Mouse (Mus musculus): ENCODE measurements around the gene Fgfr2. TPM values are rescaled to one million over a fixed set of nuclear protein-coding genes. Genes with fewer than 3 reads are reported as not detected.

Fgfr2 gene
- polyA plus RNA-seq, 1 experiment from 2014 or later = 18.5 TPM

GRCm38 (mm10) chr7:132624161-132624560, 499.0 kb downstream of the Fgfr2 start:
- no peak overlapping the region for H3K4me2 ChIP-seq

GRCm38 (mm10) chr7:132619975-132620918, 502.9 kb downstream of the Fgfr2 start:
- Histone ChIP-seq H3K27ac (no peak overlapping the region), H3K4me2 (no peak overlapping the region), H3K4me3 (no peak overlapping the region), H3K36me3 (no peaks in the 10 kb centered on the region), H3K9me3 (replicated peaks) (no peaks in the 10 kb centered on the region), H3K27me3 (replicated peaks) (no peaks in the 10 kb centered on the region; the same call in 1 of the 2 replicates), H3K4me1 (0 out of 2 replicates have a peak, but pooled peaks cover 4% of the 10 kb centered on the region), H3K9ac (no peak overlapping the region)
- ATAC-seq = no peak
- WGBS (ENCODE audit: insufficient replicate concordance) = 72% methylated on average over 15 of the region's 15 CpGs

More at GRCm38 (mm10) chr7:132624161-132624560, 499.0 kb downstream of the Fgfr2 start:
- H3K4me3 ChIP-seq = no peak overlapping the region
- no peaks in the 10 kb centered on the region for H3K36me3 ChIP-seq
- no peaks in the 10 kb centered on the region for H3K4me1 ChIP-seq
- ATAC-seq = no peak
- WGBS (ENCODE audit: insufficient replicate concordance) = 70% methylated on average over 10 of the region's 10 CpGs
- no peaks in the 10 kb centered on the region for H3K9me3 ChIP-seq (replicated peaks)
- H3K9ac ChIP-seq = no peak overlapping the region
- H3K27ac ChIP-seq = no peak overlapping the region
- H3K27me3 ChIP-seq (replicated peaks) = peaks cover 4% of the 10 kb centered on the region; the same call in 1 of the 2 replicates

- Histone ChIP-seq H3K4me2 (no peak overlapping the region), H3K9me3 (replicated peaks) (no peaks in the 10 kb centered on the region), H3K27me3 (replicated peaks) (no peaks in the 10 kb centered on the region; the same call in 1 of the 2 replicates), H3K9ac (no peak overlapping the region), H3K36me3 (no peaks in the 10 kb centered on the region), H3K4me1 (0 out of 2 replicates have a peak, but pooled peaks cover 6% of the 10 kb centered on the region), H3K4me3 (no peak overlapping the region), H3K27ac (no peak overlapping the region)
- no peak for ATAC-seq
- WGBS (ENCODE audit: insufficient replicate concordance) = 71% methylated on average over 8 of the region's 8 CpGs
These were observed 503.6 kb downstream of the Fgfr2 start for GRCm38 (mm10) chr7:132619549-132619948.

GRCm38 (mm10) chr7:132617021-132617564, 506.1 kb downstream of the Fgfr2 start:
- Histone ChIP-seq H3K4me2 (no peak overlapping the region), H3K4me3 (no peak overlapping the region), H3K4me1 (peaks cover 16% of the 10 kb centered on the region; the same call in 1 of the 2 replicates), H3K9me3 (replicated peaks) (no peaks in the 10 kb centered on the region), H3K36me3 (no peaks in the 10 kb centered on the region), H3K27me3 (replicated peaks) (no peaks in the 10 kb centered on the region), H3K9ac (no peak overlapping the region), H3K27ac (no peak overlapping the region)
- ATAC-seq = no peak
- 68% methylated on average over 5 of the region's 5 CpGs for WGBS (ENCODE audit: insufficient replicate concordance)

- peaks cover 22% of the 10 kb centered on the region for H3K4me1 ChIP-seq
- no peak overlapping the region for H3K4me2 ChIP-seq
- H3K27ac ChIP-seq = no peak overlapping the region
- no peak overlapping the region for H3K9ac ChIP-seq
- H3K27me3 ChIP-seq (replicated peaks) = no peaks in the 10 kb centered on the region
- no peaks in the 10 kb centered on the region for H3K9me3 ChIP-seq (replicated peaks)
- H3K4me3 ChIP-seq = no peak overlapping the region
- 62% methylated on average over 6 of the region's 6 CpGs for WGBS (ENCODE audit: insufficient replicate concordance)
- no peak for ATAC-seq
- no peaks in the 10 kb centered on the region for H3K36me3 ChIP-seq
These were observed 506.8 kb downstream of the Fgfr2 start for GRCm38 (mm10) chr7:132616391-132616790.

- Histone ChIP-seq H3K27ac (no peak overlapping the region), H3K4me3 (no peak overlapping the region), H3K9me3 (replicated peaks) (no peaks in the 10 kb centered on the region), H3K27me3 (replicated peaks) (no peaks in the 10 kb centered on the region), H3K36me3 (no peaks in the 10 kb centered on the region), H3K9ac (no peak overlapping the region), H3K4me1 (peaks cover 33% of the 10 kb centered on the region), H3K4me2 (no peak overlapping the region)
- WGBS (ENCODE audit: insufficient replicate concordance) = 38% methylated on average over 3 of the region's 3 CpGs
- ATAC-seq = no peak
These were observed 507.8 kb downstream of the Fgfr2 start for GRCm38 (mm10) chr7:132615346-132615745.

- H3K27me3 ChIP-seq (replicated peaks) = peaks cover 13% of the 10 kb centered on the region
- no peaks in the 10 kb centered on the region for H3K9me3 ChIP-seq (replicated peaks)
- WGBS (ENCODE audit: insufficient replicate concordance) = 75% methylated on average over 8 of the region's 8 CpGs
- H3K9ac ChIP-seq = no peak overlapping the region
- H3K4me2 ChIP-seq = no peak overlapping the region; the same call in 1 of the 2 replicates
- no peak for ATAC-seq
- no peak overlapping the region for H3K4me3 ChIP-seq
- H3K27ac ChIP-seq = no peak overlapping the region
- H3K4me1 ChIP-seq = peaks cover 40% of the 10 kb centered on the region
- no peaks in the 10 kb centered on the region for H3K36me3 ChIP-seq
These were observed 511.6 kb downstream of the Fgfr2 start for GRCm38 (mm10) chr7:132611530-132611929.

GRCm38 (mm10) chr7:132610468-132611318, 512.5 kb downstream of the Fgfr2 start, which contains the start of gene Lhpp:
Gene Lhpp (plus strand): TSS chr7:132610638.
- Histone ChIP-seq H3K27ac (no peak within 1 kb of the TSS), H3K4me2 (peak within 1 kb of the TSS; percentile 84), H3K4me1 (peaks cover 40% of the 10 kb centered on the region), H3K27me3 (replicated peaks) (peaks cover 21% of the 10 kb centered on the region), H3K9ac (peak within 1 kb of the TSS; percentile 53), H3K4me3 (peak within 1 kb of the TSS; percentile 65), H3K9me3 (replicated peaks) (no peaks in the 10 kb centered on the region), H3K36me3 (no peaks in the 10 kb centered on the region)
- peak; percentile 91 for ATAC-seq
- 7% methylated on average over 44 of the region's 44 CpGs for WGBS (ENCODE audit: insufficient replicate concordance)

GRCm38 (mm10) chr7:132608316-132609020, 514.7 kb downstream of the Fgfr2 start:
- H3K4me3 ChIP-seq = no peak overlapping the region
- WGBS (ENCODE audit: insufficient replicate concordance) = 84% methylated on average over 4 of the region's 4 CpGs
- H3K9ac ChIP-seq = no peak overlapping the region
- ATAC-seq = no peak
- no peak overlapping the region for H3K27ac ChIP-seq
- H3K4me2 ChIP-seq = no peak overlapping the region
- no peaks in the 10 kb centered on the region for H3K36me3 ChIP-seq
- no peaks in the 10 kb centered on the region for H3K9me3 ChIP-seq (replicated peaks)
- H3K27me3 ChIP-seq (replicated peaks) = peaks cover 43% of the 10 kb centered on the region
- H3K4me1 ChIP-seq = peaks cover 30% of the 10 kb centered on the region

GRCm38 (mm10) chr7:132605689-132606088, 517.5 kb downstream of the Fgfr2 start:
- H3K9ac ChIP-seq = no peak overlapping the region
- WGBS (ENCODE audit: insufficient replicate concordance) = 52% methylated on average over 5 of the region's 5 CpGs
- peaks cover 70% of the 10 kb centered on the region for H3K27me3 ChIP-seq (replicated peaks)
- no peaks in the 10 kb centered on the region for H3K36me3 ChIP-seq
- H3K27ac ChIP-seq = no peak overlapping the region
- ATAC-seq = no peak
- peaks cover 20% of the 10 kb centered on the region for H3K4me1 ChIP-seq
- no peak overlapping the region for H3K4me3 ChIP-seq
- H3K9me3 ChIP-seq (replicated peaks) = no peaks in the 10 kb centered on the region
- no peak overlapping the region for H3K4me2 ChIP-seq

- Histone ChIP-seq H3K4me3 (no peak overlapping the region), H3K4me1 (peaks cover 13% of the 10 kb centered on the region), H3K9me3 (replicated peaks) (no peaks in the 10 kb centered on the region), H3K36me3 (no peaks in the 10 kb centered on the region), H3K9ac (no peak overlapping the region), H3K4me2 (no peak overlapping the region), H3K27ac (no peak overlapping the region), H3K27me3 (replicated peaks) (peaks cover 80% of the 10 kb centered on the region)
- no peak for ATAC-seq
- 65% methylated on average over 4 of the region's 4 CpGs for WGBS (ENCODE audit: insufficient replicate concordance)
These were observed 518.4 kb downstream of the Fgfr2 start for GRCm38 (mm10) chr7:132604720-132605119.

All from liver, embryonic 12.5 days (tissue).